Comparison of ENCODE assay signal across 9 mouse cellular contexts in genomic region chr3:87974381-87974987, GRCm38 (mm10). TPM values are rescaled to one million over a fixed set of nuclear protein-coding genes. Genes with fewer than 3 reads are reported as not detected.
DNase-seq lines count a peak whose midpoint lies in the region; ATAC-seq and TF ChIP-seq lines count a peak whose summit lies in the region.
"Had no signal": no experiment of that assay in that cellular context is flagged by ENCODE, and none has a peak within 500 bp of the region (broad histone marks: within the 10 kb centered on the region; RNA-seq: fewer than 3 reads in every experiment).

No protein-coding gene starts in this region.

- peaks cover 1% of the 10 kb centered on the region for H3K4me1 ChIP-seq in ES-Bruce4 (ENCODE audit: control insufficient read depth, insufficient read depth, low read length)
- peaks cover 51% of the 10 kb centered on the region for H3K4me1 ChIP-seq in heart, embryonic 15.5 days (replicated peaks)

- H3K4me3 ChIP-seq in ES-Bruce4 (ENCODE audit: low read depth, low read length), result peak overlapping the region; percentile 22; the same call in 1 of the 2 replicates
- peak overlapping the region; percentile 60 for H3K4me3 ChIP-seq in heart, embryonic 15.5 days

- no peaks in the 10 kb centered on the region for H3K9me3 ChIP-seq in ES-Bruce4 (replicated peaks; ENCODE audit: control insufficient read depth, insufficient read depth, low read length, poor library complexity, severe bottlenecking)
- H3K9me3 ChIP-seq in heart, embryonic 15.5 days (replicated peaks), result no peaks in the 10 kb centered on the region

- no peak for TF ChIP-seq CTCF in ES-Bruce4 (IDR thresholded peaks at IDR 0.05; ENCODE audit: low read depth, low read length)

- intact Hi-C loops in left cerebral cortex, postnatal 36 days (cut with DNase I), result no loop called here

- H3K27me3 ChIP-seq in ES-Bruce4 (ENCODE audit: control insufficient read depth, insufficient read depth, low read length, poor library complexity, severe bottlenecking), result peaks cover 15% of the 10 kb centered on the region
- peaks cover 15% of the 10 kb centered on the region for H3K27me3 ChIP-seq in heart, embryonic 15.5 days

- peak overlapping the region; percentile 89 for H3K4me2 ChIP-seq in heart, embryonic 15.5 days

- no peak for TF ChIP-seq POLR2A in ES-Bruce4 (IDR thresholded peaks at IDR 0.05; ENCODE audit: insufficient read depth, low read length)

- 42% methylated on average over 12 of the region's 12 CpGs for WGBS in heart, embryonic 15.5 days

- DNase-seq in embryo, embryonic 10 days (ENCODE audit: low spot score), result peak; percentile 92
- peak; percentile 88 for DNase-seq in mesoderm, embryonic 11.5 days (ENCODE audit: low read depth, low spot score)
- DNase-seq in left cerebral cortex, postnatal 36 days (ENCODE audit: low spot score in 2 of 2), result no peak
- DNase-seq in left cerebral cortex, adult 18-20 months (ENCODE audit: low spot score in 2 of 2), result no peak
- DNase-seq in layer of hippocampus, adult 18-20 months (ENCODE audit: low spot score in 2 of 2), result no peak
- DNase-seq in layer of hippocampus, adult 11-12 months (ENCODE audit: low spot score), result no peak

- peak; percentile 81 for TF ChIP-seq EP300 in ES-Bruce4 (IDR thresholded peaks at IDR 0.05; ENCODE audit: insufficient read depth, low read depth, low read length)

- H3K36me3 ChIP-seq in ES-Bruce4 (ENCODE audit: control insufficient read depth, insufficient read depth, low read length, poor library complexity, severe bottlenecking), result no peaks in the 10 kb centered on the region
- 0 out of 2 replicates have a peak, but pooled peaks cover 2% of the 10 kb centered on the region for H3K36me3 ChIP-seq in heart, embryonic 15.5 days

- H3K9ac ChIP-seq in ES-Bruce4 (ENCODE audit: low read depth, poor library complexity, severe bottlenecking), result no peak overlapping the region
- peak overlapping the region; percentile 13; the same call in 1 of the 2 replicates for H3K9ac ChIP-seq in heart, embryonic 15.5 days

- H3K27ac ChIP-seq in ES-Bruce4 (ENCODE audit: insufficient read depth, low read length), result no peak overlapping the region
- H3K27ac ChIP-seq in heart, embryonic 15.5 days, result no peak overlapping the region

- ATAC-seq in heart, embryonic 15.5 days (replicated peaks; ENCODE audit: insufficient number of reproducible peaks, insufficient read depth, low FRiP score, low read depth), result no peak

RNA-seq across cellular contexts. Expression of gene Nes, which starts 3.6 kb away (rescaled TPM):
- polyA plus RNA-seq in ES-Bruce4 (2011; ENCODE audit: insufficient read depth, insufficient read length, low read depth, missing spikeins), result 34.5 and 36.0 TPM in 2 replicates
- polyA plus RNA-seq in heart, embryonic 15.5 days (2015; fragmentation: Nextera tagmentation; extraction: Ambion mirVana), result 14.8 and 16.1 TPM in 2 replicates
- 1 to 10 TPM; 4.6 to 6.2 TPM for total RNA-seq in left cerebral cortex, postnatal 36 days (2021)
- 1 to 10 TPM; 4.6 to 9.5 TPM for total RNA-seq in left cerebral cortex, adult 18-20 months (2021)
- 1 to 10 TPM; 3.6 to 4.7 TPM for total RNA-seq in layer of hippocampus, adult 18-20 months (2021)

RNA-seq across cellular contexts. Expression of gene Bcan, which starts 25.5 kb away (rescaled TPM):
- polyA plus RNA-seq in ES-Bruce4 (2011; ENCODE audit: insufficient read depth, insufficient read length, low read depth, missing spikeins), result 1.1 TPM in 2 replicates
- 0.24 and 0.34 TPM in 2 replicates for polyA plus RNA-seq in heart, embryonic 15.5 days (2015; fragmentation: Nextera tagmentation; extraction: Ambion mirVana)
- 100 to 1,000 TPM; 251 to 278 TPM for total RNA-seq in left cerebral cortex, postnatal 36 days (2021)
- total RNA-seq in left cerebral cortex, adult 18-20 months (2021), result 100 to 1,000 TPM; 221 to 244 TPM
- total RNA-seq in layer of hippocampus, adult 18-20 months (2021), result 100 to 1,000 TPM; 281 to 298 TPM

RNA-seq across cellular contexts. Expression of gene Crabp2, which starts 26.0 kb away (rescaled TPM):
- polyA plus RNA-seq in ES-Bruce4 (2011; ENCODE audit: insufficient read depth, insufficient read length, low read depth, missing spikeins), result 11.9 and 12.0 TPM in 2 replicates
- polyA plus RNA-seq in heart, embryonic 15.5 days (2015; fragmentation: Nextera tagmentation; extraction: Ambion mirVana), result 4.1 and 20.1 TPM in 2 replicates
- total RNA-seq in left cerebral cortex, postnatal 36 days (2021), result 1 to 10 TPM; 3.4 to 6.0 TPM
- 1 to 10 TPM; 7.9 to 8.4 TPM for total RNA-seq in left cerebral cortex, adult 18-20 months (2021)
- total RNA-seq in layer of hippocampus, adult 18-20 months (2021), result 1 to 10 TPM; 1.4 to 2.6 TPM
- polyA plus RNA-seq: large intestine, adult 2 months had no signal

RNA-seq across cellular contexts. Expression of gene Rrnad1, which starts 44.0 kb away (rescaled TPM):
- polyA plus RNA-seq in ES-Bruce4 (2011; ENCODE audit: insufficient read depth, insufficient read length, low read depth, missing spikeins), result 14.9 and 18.8 TPM in 2 replicates
- polyA plus RNA-seq in heart, embryonic 15.5 days (2015; fragmentation: Nextera tagmentation; extraction: Ambion mirVana), result 12.2 and 17.4 TPM in 2 replicates
- total RNA-seq in left cerebral cortex, postnatal 36 days (2021), result 10 to 100 TPM; 16.4 to 23.9 TPM
- total RNA-seq in left cerebral cortex, adult 18-20 months (2021), result 10 to 100 TPM; 19.2 to 21.2 TPM
- 10 to 100 TPM; 22.3 to 22.8 TPM for total RNA-seq in layer of hippocampus, adult 18-20 months (2021)

RNA-seq across cellular contexts. Expression of gene Isg20l2, which starts 44.4 kb away (rescaled TPM):
- 64.3 and 68.4 TPM in 2 replicates for polyA plus RNA-seq in ES-Bruce4 (2011; ENCODE audit: insufficient read depth, insufficient read length, low read depth, missing spikeins)
- polyA plus RNA-seq in heart, embryonic 15.5 days (2015; fragmentation: Nextera tagmentation; extraction: Ambion mirVana), result 23.9 and 33.3 TPM in 2 replicates
- 10 to 100 TPM; 12.9 to 14.3 TPM for total RNA-seq in left cerebral cortex, postnatal 36 days (2021)
- 10 to 100 TPM; 13.4 to 14.0 TPM for total RNA-seq in left cerebral cortex, adult 18-20 months (2021)
- total RNA-seq in layer of hippocampus, adult 18-20 months (2021), result 10 to 100 TPM; 13.9 to 15.1 TPM

Comparison
In these comparisons a context has a peak if more than half of its experiments do, and no peak if none do; other contexts are left out.
1. DNase-seq: peak in embryo, embryonic 10 days (single experiment) and mesoderm, embryonic 11.5 days (single experiment); none in left cerebral cortex, postnatal 36 days (0 of 2), left cerebral cortex, adult 18-20 months (0 of 2), layer of hippocampus, adult 18-20 months (0 of 2) and layer of hippocampus, adult 11-12 months (single experiment).